Mouse (Mus musculus): ENCODE measurements at regions not wholly inside any gene's neighbourhood (a gene's known extent, or its start where the extent isn't known, plus 50 kb on each side); places are given as distances from the start of the nearest gene placed in this dataset.

- TF ChIP-seq POU5F1 (IDR thresholded peaks at IDR 0.05; ENCODE audit: borderline replicate concordance, low read length) (no peak), NANOG (IDR thresholded peaks at IDR 0.05; ENCODE audit: borderline replicate concordance, low read length) (no peak), CTCF (conservative IDR thresholded peaks at IDR 0.05; ENCODE audit: low read length) (no peak)
- Histone ChIP-seq H3K36me3 (ENCODE audit: insufficient read depth, low read length) (no peaks in the 10 kb centered on the region), H3K9me3 (ENCODE audit: low read length) (no peaks in the 10 kb centered on the region), H3K27me3 (ENCODE audit: insufficient read depth, low read length) (no peaks in the 10 kb centered on the region), H3K4me3 (replicated peaks; ENCODE audit: low read length) (no peak overlapping the region), H3K4me1 (replicated peaks; ENCODE audit: low read depth, low read length) (peaks cover 11% of the 10 kb centered on the region)
Observed at GRCm38 (mm10) chr10:17200524-17201426, 522.2 kb upstream of the Cited2 start.

GRCm38 (mm10) chr10:17201427-17201745, 521.6 kb upstream of the Cited2 start:
- Histone ChIP-seq H3K36me3 (ENCODE audit: insufficient read depth, low read length) (no peaks in the 10 kb centered on the region), H3K9me3 (ENCODE audit: low read length) (no peaks in the 10 kb centered on the region), H3K27me3 (ENCODE audit: insufficient read depth, low read length) (no peaks in the 10 kb centered on the region), H3K4me1 (replicated peaks; ENCODE audit: low read depth, low read length) (peaks cover 11% of the 10 kb centered on the region), H3K4me3 (replicated peaks; ENCODE audit: low read length) (no peak overlapping the region)
- TF ChIP-seq NANOG (IDR thresholded peaks at IDR 0.05; ENCODE audit: borderline replicate concordance, low read length) = no peak
- no peak for TF ChIP-seq POU5F1 (IDR thresholded peaks at IDR 0.05; ENCODE audit: borderline replicate concordance, low read length)
- TF ChIP-seq CTCF (conservative IDR thresholded peaks at IDR 0.05; ENCODE audit: low read length) = no peak

GRCm38 (mm10) chr10:17202556-17203415, 520.2 kb upstream of the Cited2 start:
- Histone ChIP-seq H3K4me3 (replicated peaks; ENCODE audit: low read length) (no peak overlapping the region), H3K4me1 (replicated peaks; ENCODE audit: low read depth, low read length) (peaks cover 11% of the 10 kb centered on the region), H3K9me3 (ENCODE audit: low read length) (no peaks in the 10 kb centered on the region), H3K27me3 (ENCODE audit: insufficient read depth, low read length) (no peaks in the 10 kb centered on the region), H3K36me3 (ENCODE audit: insufficient read depth, low read length) (no peaks in the 10 kb centered on the region)
- no peak for TF ChIP-seq CTCF (conservative IDR thresholded peaks at IDR 0.05; ENCODE audit: low read length)
- no peak for TF ChIP-seq NANOG (IDR thresholded peaks at IDR 0.05; ENCODE audit: borderline replicate concordance, low read length)
- TF ChIP-seq POU5F1 (IDR thresholded peaks at IDR 0.05; ENCODE audit: borderline replicate concordance, low read length) = no peak

GRCm38 (mm10) chr10:17203416-17204110, 519.5 kb upstream of the Cited2 start:
- Histone ChIP-seq H3K9me3 (ENCODE audit: low read length) (no peaks in the 10 kb centered on the region), H3K36me3 (ENCODE audit: insufficient read depth, low read length) (no peaks in the 10 kb centered on the region), H3K4me1 (replicated peaks; ENCODE audit: low read depth, low read length) (peaks cover 11% of the 10 kb centered on the region), H3K4me3 (replicated peaks; ENCODE audit: low read length) (no peak overlapping the region), H3K27me3 (ENCODE audit: insufficient read depth, low read length) (no peaks in the 10 kb centered on the region)
- TF ChIP-seq POU5F1 (IDR thresholded peaks at IDR 0.05; ENCODE audit: borderline replicate concordance, low read length) (no peak), NANOG (IDR thresholded peaks at IDR 0.05; ENCODE audit: borderline replicate concordance, low read length) (no peak), CTCF (conservative IDR thresholded peaks at IDR 0.05; ENCODE audit: low read length) (no peak)

GRCm38 (mm10) chr10:17204153-17204552, 518.9 kb upstream of the Cited2 start:
- Histone ChIP-seq H3K27me3 (ENCODE audit: insufficient read depth, low read length) (no peaks in the 10 kb centered on the region), H3K9me3 (ENCODE audit: low read length) (no peaks in the 10 kb centered on the region), H3K4me1 (replicated peaks; ENCODE audit: low read depth, low read length) (peaks cover 11% of the 10 kb centered on the region), H3K36me3 (ENCODE audit: insufficient read depth, low read length) (no peaks in the 10 kb centered on the region), H3K4me3 (replicated peaks; ENCODE audit: low read length) (no peak overlapping the region)
- no peak for TF ChIP-seq NANOG (IDR thresholded peaks at IDR 0.05; ENCODE audit: borderline replicate concordance, low read length)

- Histone ChIP-seq H3K4me3 (replicated peaks; ENCODE audit: low read length) (no peak overlapping the region), H3K9me3 (ENCODE audit: low read length) (no peaks in the 10 kb centered on the region), H3K4me1 (replicated peaks; ENCODE audit: low read depth, low read length) (peaks cover 35% of the 10 kb centered on the region), H3K36me3 (ENCODE audit: insufficient read depth, low read length) (no peaks in the 10 kb centered on the region), H3K27me3 (ENCODE audit: insufficient read depth, low read length) (no peaks in the 10 kb centered on the region)
- TF ChIP-seq CTCF (conservative IDR thresholded peaks at IDR 0.05; ENCODE audit: low read length) (no peak), NANOG (IDR thresholded peaks at IDR 0.05; ENCODE audit: borderline replicate concordance, low read length) (no peak), POU5F1 (IDR thresholded peaks at IDR 0.05; ENCODE audit: borderline replicate concordance, low read length) (no peak)
Observed at GRCm38 (mm10) chr10:17212551-17213309, 510.3 kb upstream of the Cited2 start.

GRCm38 (mm10) chr10:17213310-17214064, 509.5 kb upstream of the Cited2 start:
- Histone ChIP-seq H3K9me3 (ENCODE audit: low read length) (no peaks in the 10 kb centered on the region), H3K4me1 (replicated peaks; ENCODE audit: low read depth, low read length) (peaks cover 35% of the 10 kb centered on the region), H3K36me3 (ENCODE audit: insufficient read depth, low read length) (no peaks in the 10 kb centered on the region), H3K4me3 (replicated peaks; ENCODE audit: low read length) (no peak overlapping the region), H3K27me3 (ENCODE audit: insufficient read depth, low read length) (no peaks in the 10 kb centered on the region)
- TF ChIP-seq POU5F1 (IDR thresholded peaks at IDR 0.05; ENCODE audit: borderline replicate concordance, low read length) = no peak
- TF ChIP-seq CTCF (conservative IDR thresholded peaks at IDR 0.05; ENCODE audit: low read length) = no peak
- no peak for TF ChIP-seq NANOG (IDR thresholded peaks at IDR 0.05; ENCODE audit: borderline replicate concordance, low read length)
